Mouse (Mus musculus) kidney, adult 2 months (tissue): ENCODE measurements around the gene Mgat5b. TPM values are rescaled to one million over a fixed set of nuclear protein-coding genes. Genes with fewer than 3 reads are reported as not detected.

Experiments used
- DNase-seq: peaks from one replicate; pipeline ENCODE4 v3.0.0; 2021
- H3K27ac ChIP-seq: fragments of 200-500 bp; 2 replicates; pipeline ENCODE4 v1.5.1; 2012; ENCODE audit warnings: low read depth, low read length, control low read depth, inconsistent platforms; ENCODE audit not compliant: insufficient read depth
- H3K27me3 ChIP-seq: fragments of 200-500 bp; replicated peaks from 2 replicates; pipeline ENCODE4 v1.6.1; 2012; ENCODE audit warnings: mild to moderate bottlenecking, moderate library complexity, low read length, inconsistent platforms; ENCODE audit not compliant: control insufficient read depth, insufficient read depth
- H3K36me3 ChIP-seq: fragments of 200-500 bp; 2 replicates; pipeline ENCODE4 v1.6.1; 2012; ENCODE audit warnings: mild to moderate bottlenecking, moderate library complexity, low read length, inconsistent platforms; ENCODE audit not compliant: control insufficient read depth, insufficient read depth
- H3K4me1 ChIP-seq: fragments of 200-500 bp; 2 replicates; pipeline ENCODE4 v1.6.1; 2011; ENCODE audit warnings: low read length; ENCODE audit not compliant: control insufficient read depth, insufficient read depth
- H3K4me3 ChIP-seq: fragments of 200-500 bp; 2 replicates; pipeline ENCODE4 v1.5.1; 2011; ENCODE audit warnings: mild to moderate bottlenecking, low read depth, low read length, control low read depth; ENCODE audit not compliant: insufficient read depth
- CTCF ChIP-seq: fragments of 200-500 bp; conservative IDR thresholded peaks from 2 replicates; pipeline ENCODE4 v1.5.1; 2011; ENCODE audit warnings: low read depth, mild to moderate bottlenecking, control low read depth, low read length, moderate library complexity, mixed read lengths; ENCODE audit not compliant: insufficient read depth, insufficient read length
- POLR2A ChIP-seq: fragments of 200-500 bp; IDR thresholded peaks from one replicate; pipeline ENCODE4 v1.6.1; 2011; ENCODE audit warnings: low read depth, low read length, control low read depth
- WGBS: fragments of 180-500 bp; shearing (Covaris S2); methylation state at CpG from one replicate; pipeline ENCODE4 v1.1.7; 2018; 5-methylcytosine and 5-hydroxymethylcytosine counted together
- polyA plus RNA-seq: library from polyadenylated mRNA; depleted of rRNA; stranded (reverse); fragments of >200 nt; gene quantifications from 2 replicates; pipeline ENCODE4 v1.2.3, GENCODE M21; 2012

Mgat5b gene
- polyA plus RNA-seq, 1 experiment, result 1.4 TPM

DNA sequence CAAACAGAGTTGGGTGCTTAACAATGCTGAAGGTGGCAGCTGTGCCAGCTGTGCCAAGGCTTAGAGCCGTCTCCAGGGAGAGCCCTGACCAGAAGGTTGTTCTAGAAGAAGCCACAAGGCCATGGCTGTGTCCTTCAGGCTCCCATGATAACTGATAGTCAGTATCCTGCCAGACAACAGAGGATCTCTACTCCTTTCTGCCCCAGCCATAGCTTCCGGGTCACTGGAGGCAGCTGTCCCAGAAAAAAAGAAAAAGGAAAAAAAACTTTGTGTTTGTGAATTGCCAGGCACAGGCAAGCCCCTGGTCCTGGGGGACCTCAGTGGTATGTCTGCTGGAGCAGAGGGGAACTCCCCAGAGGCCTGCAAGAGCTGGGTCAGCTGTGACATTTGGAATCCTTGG is 47.3 kb downstream of the Mgat5b start:
- WGBS, result 63% methylated on average over 2 of the region's 2 CpGs

DNA sequence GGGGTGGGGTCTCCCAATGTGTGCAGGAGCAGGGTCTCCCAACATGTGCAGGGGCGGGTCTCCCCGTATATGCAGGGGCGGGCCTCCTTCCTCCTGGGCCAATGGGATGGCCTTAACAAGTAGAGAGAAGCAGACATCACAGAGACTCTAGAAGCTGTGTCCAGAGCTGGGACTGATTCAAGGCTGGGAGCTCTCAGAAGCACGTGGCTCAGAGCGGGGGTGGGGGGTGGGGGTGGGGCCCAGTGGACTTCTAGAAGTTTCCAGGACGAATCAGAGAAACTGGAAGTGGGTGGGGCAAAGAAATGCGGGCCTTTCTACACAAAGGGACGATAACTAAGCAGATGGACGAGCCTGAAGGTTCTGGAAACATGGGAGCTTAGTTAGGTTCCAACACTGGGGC is 49.9 kb downstream of the Mgat5b start:
- no peak for DNase-seq
- WGBS, result 78% methylated on average over 9 of the region's 9 CpGs

More for the DNA sequence above, 47.3 kb downstream of the Mgat5b start:
- Histone ChIP-seq H3K4me3 (no peak overlapping the region), H3K27ac (no peak overlapping the region), H3K4me1 (no peaks in the 10 kb centered on the region), H3K36me3 (no peaks in the 10 kb centered on the region), H3K27me3 (no peaks in the 10 kb centered on the region)
- TF ChIP-seq CTCF, result no peak
- TF ChIP-seq POLR2A, result no peak
- no peak for DNase-seq

DNA sequence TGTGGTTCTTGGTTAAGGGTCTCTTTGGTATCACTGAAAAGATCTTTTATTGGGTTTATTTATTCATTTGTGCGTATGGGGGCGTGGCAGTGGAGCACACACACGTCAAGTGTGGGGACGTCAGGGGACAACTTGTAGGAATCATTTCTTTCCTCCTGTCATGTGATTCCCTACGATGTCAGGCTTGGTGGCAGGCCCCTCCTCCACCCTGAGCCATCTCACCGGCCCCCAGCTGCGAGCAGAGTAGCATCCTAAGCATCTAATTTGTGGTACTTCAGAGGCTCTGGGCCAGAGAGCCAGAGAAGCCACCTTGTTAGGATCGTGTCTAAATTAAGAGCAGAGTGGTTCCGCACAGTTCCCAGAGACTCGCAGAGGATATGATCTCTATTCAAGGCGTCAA is 50.8 kb downstream of the Mgat5b start:
- Histone ChIP-seq H3K4me3 (no peak overlapping the region), H3K27ac (no peak overlapping the region), H3K36me3 (no peaks in the 10 kb centered on the region), H3K4me1 (no peaks in the 10 kb centered on the region), H3K27me3 (no peaks in the 10 kb centered on the region)
- DNase-seq, result no peak
- TF ChIP-seq POLR2A (no peak), CTCF (no peak)
- 69% methylated on average over 11 of the region's 11 CpGs for WGBS

More for the DNA sequence above, 49.9 kb downstream of the Mgat5b start:
- no peak for TF ChIP-seq POLR2A
- no peak for TF ChIP-seq CTCF
- Histone ChIP-seq H3K27me3 (no peaks in the 10 kb centered on the region), H3K36me3 (no peaks in the 10 kb centered on the region), H3K27ac (no peak overlapping the region), H3K4me3 (no peak overlapping the region), H3K4me1 (no peaks in the 10 kb centered on the region)

DNA sequence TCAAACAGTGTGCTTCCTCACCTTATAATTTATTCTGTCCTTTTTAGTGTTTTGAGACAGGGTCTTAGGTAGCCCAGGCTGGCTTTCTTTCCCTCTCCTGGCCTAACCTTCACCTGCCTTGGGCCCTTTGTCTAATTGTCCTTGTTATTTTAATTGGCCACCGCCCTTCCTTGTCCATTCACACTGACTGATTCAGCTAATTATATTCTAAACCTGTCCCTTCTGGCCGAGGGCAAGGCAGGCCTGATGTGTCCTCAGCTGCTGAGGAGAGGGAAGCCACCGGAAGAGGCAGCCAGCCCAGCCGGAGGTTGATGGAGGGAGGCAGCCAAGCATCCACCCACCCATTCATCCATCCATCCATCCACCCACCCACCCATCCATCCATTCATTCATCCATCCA is 52.2 kb downstream of the Mgat5b start:
- no peak for DNase-seq
- no peaks in the 10 kb centered on the region for H3K36me3 ChIP-seq
- TF ChIP-seq POLR2A (no peak), CTCF (no peak)
- H3K4me1 ChIP-seq, result no peaks in the 10 kb centered on the region
- 71% methylated on average over 4 of the region's 4 CpGs for WGBS
- no peak overlapping the region for H3K27ac ChIP-seq
- H3K27me3 ChIP-seq, result no peaks in the 10 kb centered on the region
- H3K4me3 ChIP-seq, result no peak overlapping the region

DNA sequence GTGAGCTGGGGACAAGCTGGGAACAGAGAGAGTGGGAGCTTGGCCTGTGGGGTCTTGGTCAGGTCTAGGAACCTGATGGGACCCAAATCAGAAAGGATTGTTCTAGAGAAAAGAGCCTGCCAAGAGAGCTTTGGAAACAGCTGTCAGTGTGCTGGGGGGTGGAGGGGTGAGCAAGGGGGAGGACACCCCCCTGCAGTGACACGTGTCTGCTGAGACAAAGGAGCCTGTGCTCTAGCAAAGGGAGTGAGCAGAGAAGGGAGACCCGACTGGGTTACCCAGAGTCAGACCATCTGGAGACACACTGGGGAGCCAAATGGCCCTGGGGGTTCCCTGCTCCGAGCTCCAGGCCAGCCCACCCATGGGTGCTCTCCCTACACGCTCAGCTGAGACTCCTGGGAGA is 54.2 kb downstream of the Mgat5b start:
- no peak for TF ChIP-seq POLR2A
- no peak for TF ChIP-seq CTCF
- DNase-seq, result no peak
- Histone ChIP-seq H3K4me3 (no peak overlapping the region), H3K27me3 (no peaks in the 10 kb centered on the region), H3K27ac (no peak overlapping the region), H3K4me1 (no peaks in the 10 kb centered on the region), H3K36me3 (no peaks in the 10 kb centered on the region)
- WGBS, result 61% methylated on average over 4 of the region's 4 CpGs

DNA sequence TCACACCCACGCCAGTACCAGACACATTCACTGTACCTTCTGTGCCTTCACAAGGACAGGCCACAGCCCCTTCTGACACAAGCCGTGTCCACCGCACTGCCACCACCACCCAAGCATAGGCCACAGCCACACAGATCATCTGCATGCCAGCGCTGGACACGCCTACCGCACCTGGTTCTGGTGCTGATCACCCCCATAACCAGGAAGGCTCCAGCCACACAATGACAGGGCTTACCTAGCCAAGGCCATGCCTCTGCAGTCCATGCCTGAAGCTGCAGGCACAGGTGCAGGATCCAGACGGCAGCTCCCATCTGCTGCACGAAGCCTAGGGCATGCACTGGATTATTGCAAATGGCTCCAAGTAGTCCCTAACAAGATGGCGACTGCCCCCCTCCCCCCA is 54.8 kb downstream of the Mgat5b start:
- Histone ChIP-seq H3K36me3 (no peaks in the 10 kb centered on the region), H3K27ac (no peak overlapping the region), H3K4me1 (no peaks in the 10 kb centered on the region), H3K4me3 (no peak overlapping the region), H3K27me3 (no peaks in the 10 kb centered on the region)
- DNase-seq, result no peak
- TF ChIP-seq POLR2A, result no peak
- TF ChIP-seq CTCF, result no peak
- WGBS, result 95% methylated on average over 9 of the region's 9 CpGs

DNA sequence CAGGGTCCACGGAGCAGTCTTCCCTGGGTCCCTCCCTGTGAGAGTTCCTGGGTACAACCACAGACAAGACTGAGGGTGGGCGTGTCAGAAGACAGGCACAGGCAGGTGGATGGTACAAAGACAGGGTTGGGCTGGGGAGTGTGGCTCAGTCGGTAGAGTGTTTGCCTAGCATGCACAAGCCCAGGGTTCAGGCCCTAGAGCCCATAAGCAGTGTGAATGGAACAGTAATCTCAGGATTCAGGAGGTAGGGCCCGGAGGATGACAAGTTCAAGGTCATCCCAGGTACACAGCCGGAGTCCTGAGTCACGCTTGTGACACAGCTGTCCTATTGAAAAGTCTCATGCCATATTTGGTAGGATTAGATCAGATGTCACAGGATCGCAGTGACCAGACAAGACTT is 55.7 kb downstream of the Mgat5b start:
- TF ChIP-seq CTCF (no peak), POLR2A (no peak)
- WGBS, result 85% methylated on average over 7 of the region's 7 CpGs
- Histone ChIP-seq H3K27me3 (no peaks in the 10 kb centered on the region), H3K36me3 (no peaks in the 10 kb centered on the region), H3K4me1 (no peaks in the 10 kb centered on the region), H3K27ac (no peak overlapping the region), H3K4me3 (no peak overlapping the region)
- DNase-seq, result no peak

DNA sequence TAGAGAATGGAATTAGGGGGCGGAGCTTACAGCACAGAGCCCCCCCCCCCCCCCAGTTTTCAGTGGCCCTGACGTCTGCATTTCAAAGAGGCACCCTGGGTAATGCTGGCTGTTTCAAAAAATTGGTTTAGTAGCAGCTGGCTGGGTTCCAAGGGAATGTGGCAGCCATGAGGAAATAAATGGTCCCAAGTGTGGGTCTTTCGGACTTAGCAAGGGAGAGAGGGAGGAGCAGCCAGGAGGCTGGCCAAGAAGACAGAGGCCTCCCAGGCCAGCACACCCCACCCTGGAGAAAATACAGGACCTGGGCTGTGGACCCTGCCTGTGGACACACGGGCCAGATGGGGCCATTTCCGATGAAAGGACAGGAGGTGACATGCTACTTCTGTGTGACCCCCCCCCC is 61.6 kb downstream of the Mgat5b start:
- Histone ChIP-seq H3K4me1 (no peaks in the 10 kb centered on the region), H3K27ac (no peak overlapping the region), H3K27me3 (no peaks in the 10 kb centered on the region), H3K4me3 (no peak overlapping the region), H3K36me3 (no peaks in the 10 kb centered on the region)
- TF ChIP-seq CTCF (no peak), POLR2A (no peak)
- WGBS, result 25% methylated on average over 5 of the region's 5 CpGs
- DNase-seq, result peak; percentile 30
